Mouse (Mus musculus) G1E (cell line): ENCODE data around the gene Cep55. TPM values are rescaled to one million over a fixed set of nuclear protein-coding genes. Genes with fewer than 3 reads are reported as not detected.

Experiments
- ATAC-seq: 2 replicates; pipeline ENCODE4 v1.8.0; 2016; ENCODE audit warnings: mild to moderate bottlenecking; ENCODE audit not compliant: insufficient number of reproducible peaks, poor library complexity, low FRiP score, severe bottlenecking; ENCODE audit errors: extremely low read depth
- DNase-seq: peaks from one replicate; pipeline ENCODE4 v3.0.0; 2012; ENCODE audit warnings: low spot score
- H3K27me3 ChIP-seq: 2 replicates; pipeline ENCODE4 v1.6.1; 2012; ENCODE audit warnings: mild to moderate bottlenecking, low read length, inconsistent platforms; ENCODE audit not compliant: insufficient read depth
- H3K36me3 ChIP-seq: replicated peaks from 2 replicates; pipeline ENCODE3; 2012; ENCODE audit warnings: mild to moderate bottlenecking, inconsistent platforms
- H3K4me1 ChIP-seq: 2 replicates; pipeline ENCODE4 v1.6.1; 2012; ENCODE audit warnings: low read depth, low read length, inconsistent platforms, mixed read lengths; ENCODE audit not compliant: insufficient read depth
- H3K4me3 ChIP-seq: 2 replicates; pipeline ENCODE4 v1.5.1; 2012; ENCODE audit warnings: low read depth, mild to moderate bottlenecking, inconsistent platforms, low read length, moderate library complexity, mixed read lengths
- H3K9me3 ChIP-seq: replicated peaks from 2 replicates; pipeline ENCODE4 v1.6.1; 2012; ENCODE audit warnings: inconsistent platforms
- CTCF ChIP-seq: IDR thresholded peaks from 2 replicates; pipeline ENCODE4 v1.5.1; 2012; ENCODE audit warnings: low read depth, low read length, inconsistent platforms, mixed read lengths
- GATA1 ChIP-seq: IDR thresholded peaks from 2 replicates; pipeline ENCODE4 v1.6.1; 2012; ENCODE audit warnings: borderline replicate concordance, low read length, inconsistent platforms, mixed read lengths
- GATA2 ChIP-seq: IDR thresholded peaks from 2 replicates; pipeline ENCODE4 v1.6.1; 2012; ENCODE audit warnings: low read depth, low read length, inconsistent platforms, borderline replicate concordance
- POLR2AphosphoS5 ChIP-seq: IDR thresholded peaks from 2 replicates; pipeline ENCODE4 v1.6.1; 2012; ENCODE audit warnings: low read depth, low read length, inconsistent platforms; ENCODE audit not compliant: insufficient replicate concordance
- TAL1 ChIP-seq: conservative IDR thresholded peaks from 2 replicates; pipeline ENCODE4 v1.6.1; 2012; ENCODE audit warnings: low read depth, low read length, inconsistent platforms, mixed read lengths
- polyA plus RNA-seq: library from polyadenylated mRNA; stranded (reverse); fragments of >175 nt; gene quantifications from 2 replicates; pipeline ENCODE4 v1.2.3, GENCODE M21; 2012
- total RNA-seq, 2 experiments: library from RNA; stranded (forward) in 1 of 2; stranded (reverse) in 1 of 2; fragments of 200-1000 nt in 1 of 2; fragments of >200 nt in 1 of 2; fragmentation: Nextera tagmentation in 1 of 2; gene quantifications; 2 replicates each; pipeline ENCODE4 v1.2.3; 2014 to 2017

Gene Cep55
- total and polyA plus RNA-seq, 3 experiments, result 3.7 to 60.2 (median 52.4) TPM

- DNase-seq (no peak), ATAC-seq (no peak)
- Histone ChIP-seq H3K27me3 (peaks cover 6% of the 10 kb centered on the region), H3K4me1 (no peaks in the 10 kb centered on the region), H3K36me3 (no peaks in the 10 kb centered on the region), H3K9me3 (no peaks in the 10 kb centered on the region), H3K4me3 (no peak overlapping the region)
- TF ChIP-seq GATA1 (no peak), TAL1 (no peak), CTCF (no peak), GATA2 (no peak), POLR2AphosphoS5 (no peak)
Measured at GRCm38 (mm10) chr19:38109506-38110242, 54.9 kb downstream of the Cep55 start.

DNA sequence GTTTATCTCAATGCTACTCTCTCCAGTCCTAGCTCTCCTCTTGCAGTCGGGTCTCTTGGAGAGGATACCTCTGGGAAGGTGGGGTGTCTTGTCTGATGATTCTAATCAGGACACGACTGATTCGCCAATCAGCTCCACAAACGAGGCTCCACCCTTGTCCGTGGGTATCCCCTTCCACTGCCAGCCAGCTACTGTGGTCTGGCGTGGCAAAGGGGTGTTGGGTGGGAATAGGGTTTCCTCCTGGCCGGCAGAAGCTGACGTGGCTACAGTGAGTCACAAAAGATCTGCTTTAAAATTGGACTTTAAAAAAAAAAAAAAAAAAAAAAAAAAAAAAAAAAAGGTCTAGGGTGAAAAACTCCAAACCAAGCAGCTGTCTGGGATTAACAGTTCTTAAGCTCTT lies 56.2 kb downstream of the Cep55 start:
- no peak for TF ChIP-seq CTCF
- TF ChIP-seq TAL1, result no peak
- TF ChIP-seq GATA1, result no peak
- no peak for TF ChIP-seq POLR2AphosphoS5
- no peak for TF ChIP-seq GATA2
- ATAC-seq, result no peak
- H3K4me1 ChIP-seq, result no peaks in the 10 kb centered on the region
- no peak for DNase-seq
- H3K4me3 ChIP-seq, result no peak overlapping the region
- H3K36me3 ChIP-seq, result no peaks in the 10 kb centered on the region
- no peaks in the 10 kb centered on the region for H3K9me3 ChIP-seq
- H3K27me3 ChIP-seq, result 0 out of 2 replicates have a peak, but pooled peaks cover 2% of the 10 kb centered on the region

- ATAC-seq (no peak), DNase-seq (no peak)
- no peaks in the 10 kb centered on the region for H3K4me1 ChIP-seq
- TF ChIP-seq CTCF (no peak), GATA1 (no peak), POLR2AphosphoS5 (no peak), GATA2 (no peak), TAL1 (no peak)
- no peaks in the 10 kb centered on the region for H3K36me3 ChIP-seq
- 0 out of 2 replicates have a peak, but pooled peaks cover 2% of the 10 kb centered on the region for H3K27me3 ChIP-seq
- H3K9me3 ChIP-seq, result no peaks in the 10 kb centered on the region
- no peak overlapping the region for H3K4me3 ChIP-seq
Measured at GRCm38 (mm10) chr19:38112575-38112974, 57.8 kb downstream of the Cep55 start.

DNA sequence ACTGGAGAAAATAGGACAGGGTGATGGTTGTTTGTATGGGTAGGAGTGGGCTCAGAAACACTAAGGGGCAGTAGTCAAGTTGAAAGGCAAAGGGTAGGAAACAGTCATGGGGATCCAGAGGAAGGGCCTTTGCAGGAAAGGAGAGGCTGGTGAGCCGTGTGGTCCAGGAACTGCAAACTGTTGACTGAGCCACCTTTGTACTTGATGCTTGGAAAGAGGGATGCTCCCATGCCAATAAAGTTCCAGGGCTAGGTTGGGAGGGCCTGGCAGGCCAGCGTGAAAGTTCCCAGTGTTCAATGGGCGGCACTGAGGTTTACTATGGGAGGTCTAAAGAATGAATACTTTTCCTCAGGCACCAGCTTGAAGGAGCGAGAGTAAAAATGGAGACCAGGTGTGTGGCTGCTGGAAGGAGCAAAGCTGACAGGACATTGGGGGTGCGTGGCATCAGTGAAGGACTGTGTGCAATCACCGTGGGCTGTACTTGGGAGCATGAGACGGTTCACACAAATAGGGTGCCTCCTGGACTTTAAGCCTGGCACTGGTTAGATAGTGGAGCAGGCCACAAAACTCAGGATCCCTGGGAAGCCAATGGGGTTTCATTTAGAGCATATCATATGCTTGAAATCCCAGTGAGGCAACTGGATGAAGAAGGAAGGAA lies 60.2 kb downstream of the Cep55 start:
- TF ChIP-seq GATA2, result no peak
- no peak for TF ChIP-seq CTCF
- TF ChIP-seq POLR2AphosphoS5, result no peak
- no peak for TF ChIP-seq TAL1
- no peak for TF ChIP-seq GATA1
- H3K4me1 ChIP-seq, result no peaks in the 10 kb centered on the region
- H3K27me3 ChIP-seq, result peaks cover 7% of the 10 kb centered on the region
- H3K9me3 ChIP-seq, result no peaks in the 10 kb centered on the region
- H3K4me3 ChIP-seq, result no peak overlapping the region
- no peaks in the 10 kb centered on the region for H3K36me3 ChIP-seq
- ATAC-seq (no peak), DNase-seq (no peak)

DNA sequence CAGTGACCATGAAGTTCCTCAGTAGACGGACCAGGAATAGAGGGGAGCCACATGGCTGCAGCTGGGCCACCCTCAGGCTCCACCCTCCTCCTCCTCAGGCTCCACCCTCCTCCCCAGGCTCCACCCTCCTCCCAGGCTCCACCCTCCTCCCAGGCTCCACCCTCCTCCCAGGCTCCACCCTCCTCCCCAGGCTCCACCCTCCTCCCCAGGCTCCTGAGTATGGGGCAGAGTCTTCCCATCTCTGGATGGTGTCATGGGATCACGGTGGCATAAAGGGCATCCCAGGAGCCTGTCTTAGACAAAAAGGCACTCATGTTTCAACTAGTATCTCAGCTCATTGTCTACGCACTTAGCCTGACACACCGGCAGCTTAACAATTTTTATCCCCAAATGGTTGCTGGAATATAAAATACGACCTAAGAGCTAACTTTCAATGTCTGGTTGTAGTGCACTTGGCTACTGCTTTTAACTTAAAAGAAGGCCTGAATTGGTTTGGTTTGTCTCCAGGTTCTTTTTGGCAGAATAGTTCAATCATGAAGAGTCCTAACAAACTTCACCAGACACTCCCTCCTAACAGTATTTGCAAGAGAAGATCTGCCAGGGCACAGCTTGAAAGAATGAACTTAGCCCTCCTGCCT lies 65.4 kb downstream of the Cep55 start:
- DNase-seq (no peak), ATAC-seq (no peak)
- H3K4me1 ChIP-seq, result no peaks in the 10 kb centered on the region
- H3K36me3 ChIP-seq, result no peaks in the 10 kb centered on the region
- H3K9me3 ChIP-seq, result no peaks in the 10 kb centered on the region
- H3K27me3 ChIP-seq, result peaks cover 18% of the 10 kb centered on the region
- no peak overlapping the region for H3K4me3 ChIP-seq
- TF ChIP-seq GATA1 (no peak), CTCF (no peak), POLR2AphosphoS5 (no peak), GATA2 (no peak), TAL1 (no peak)

- H3K27me3 ChIP-seq, result peaks cover 13% of the 10 kb centered on the region; the same call in 1 of the 2 replicates
- no peaks in the 10 kb centered on the region for H3K9me3 ChIP-seq
- TF ChIP-seq GATA2, result no peak
- no peak for TF ChIP-seq CTCF
- no peak for TF ChIP-seq TAL1
- no peak for TF ChIP-seq GATA1
- no peak for TF ChIP-seq POLR2AphosphoS5
- no peak overlapping the region for H3K4me3 ChIP-seq
- no peaks in the 10 kb centered on the region for H3K4me1 ChIP-seq
- ATAC-seq, result no peak
- H3K36me3 ChIP-seq, result no peaks in the 10 kb centered on the region
- DNase-seq, result no peak
Measured at GRCm38 (mm10) chr19:38123921-38124320, 69.1 kb downstream of the Cep55 start.

Other genes starting within 250 kb of the Cep55 start
- gene Myof, start 11.4 kb upstream of the Cep55 start, total RNA-seq (2014; fragmentation: Nextera tagmentation), result not detected in 2 replicates
- gene Myof, start 11.4 kb upstream of the Cep55 start, total RNA-seq (2017), result 0.23 and 0.55 TPM in 2 replicates
- not detected in 2 replicates for gene Myof, start 11.4 kb upstream of the Cep55 start, polyA plus RNA-seq
- gene Ffar4, start 42.1 kb downstream of the Cep55 start, total RNA-seq (2014; fragmentation: Nextera tagmentation), result not detected in 2 replicates
- gene Ffar4, start 42.1 kb downstream of the Cep55 start, total RNA-seq (2017), result not detected in 2 replicates
- not detected in 2 replicates for gene Ffar4, start 42.1 kb downstream of the Cep55 start, polyA plus RNA-seq
- not detected in 2 replicates for gene Rbp4, start 70.3 kb downstream of the Cep55 start, total RNA-seq (2014; fragmentation: Nextera tagmentation)
- gene Rbp4, start 70.3 kb downstream of the Cep55 start, total RNA-seq (2017), result not detected in 2 replicates
- not detected in 2 replicates for gene Rbp4, start 70.3 kb downstream of the Cep55 start, polyA plus RNA-seq
- not detected in 2 replicates for gene Pde6c, start 77.8 kb downstream of the Cep55 start, total RNA-seq (2014; fragmentation: Nextera tagmentation)
- not detected in 2 replicates for gene Pde6c, start 77.8 kb downstream of the Cep55 start, total RNA-seq (2017)
- not detected in 2 replicates for gene Pde6c, start 77.8 kb downstream of the Cep55 start, polyA plus RNA-seq
- gene Fra10ac1, start 169.1 kb downstream of the Cep55 start, total RNA-seq (2014; fragmentation: Nextera tagmentation), result 18.1 and 18.4 TPM in 2 replicates
- 23.2 and 23.9 TPM in 2 replicates for gene Fra10ac1, start 169.1 kb downstream of the Cep55 start, total RNA-seq (2017)
- gene Fra10ac1, start 169.1 kb downstream of the Cep55 start, polyA plus RNA-seq, result 15.9 and 17.5 TPM in 2 replicates
- 0.08 TPM in 1 of 2 replicates, not detected in the other for gene Lgi1, start 209.5 kb downstream of the Cep55 start, total RNA-seq (2014; fragmentation: Nextera tagmentation)
- 0.17 and 0.38 TPM in 2 replicates for gene Lgi1, start 209.5 kb downstream of the Cep55 start, total RNA-seq (2017)
- not detected in 2 replicates for gene Lgi1, start 209.5 kb downstream of the Cep55 start, polyA plus RNA-seq